Comparison of ENCODE assay signal across 8 mouse cellular contexts in the genomic region with DNA sequence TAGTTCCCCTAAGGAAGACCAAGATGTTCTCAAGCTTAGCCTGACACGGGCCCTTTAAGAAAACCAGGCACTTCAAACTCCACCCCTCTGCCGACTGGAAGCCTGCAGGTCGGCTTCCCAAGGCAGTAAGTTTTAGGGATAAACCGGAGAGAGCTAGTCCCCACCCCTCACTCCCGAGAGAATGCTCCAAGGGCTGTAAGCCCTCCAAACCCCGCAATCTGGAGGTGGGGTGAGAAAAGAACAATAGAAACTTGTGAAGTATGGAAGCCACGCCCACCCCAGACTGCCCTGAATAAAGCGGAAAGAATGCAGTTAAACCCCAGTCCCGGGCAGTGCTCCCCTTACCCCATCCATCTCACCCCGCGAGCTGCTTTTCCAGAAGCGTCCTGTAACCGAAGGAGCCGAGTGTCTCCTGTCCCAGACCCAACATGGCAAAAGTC. TPM values are rescaled to one million over a fixed set of nuclear protein-coding genes. Genes with fewer than 3 reads are reported as not detected.
DNase-seq lines count a peak whose midpoint lies in the region; ATAC-seq and TF ChIP-seq lines count a peak whose summit lies in the region.

No protein-coding gene starts in this region.

- peak overlapping the region; percentile 95 for H3K4me3 ChIP-seq in intestine, embryonic 16.5 days (ENCODE audit: low read length)
- peak overlapping the region; percentile 83 for H3K4me3 ChIP-seq in liver, postnatal 0 days (ENCODE audit: low read depth, low read length)
- peak overlapping the region; percentile 44 for H3K4me3 ChIP-seq in neural tube, embryonic 12.5 days

- no peaks in the 10 kb centered on the region for H3K27me3 ChIP-seq in intestine, embryonic 16.5 days (replicated peaks; ENCODE audit: control insufficient read depth, insufficient read depth, low read length)
- no peaks in the 10 kb centered on the region for H3K27me3 ChIP-seq in liver, postnatal 0 days (ENCODE audit: insufficient read depth, low read length)
- H3K27me3 ChIP-seq in neural tube, embryonic 12.5 days (replicated peaks), result no peaks in the 10 kb centered on the region

- peak overlapping the region; percentile 89 for H3K27ac ChIP-seq in intestine, embryonic 16.5 days (ENCODE audit: low read length)
- peak overlapping the region; percentile 88 for H3K27ac ChIP-seq in liver, postnatal 0 days (ENCODE audit: low read depth)
- H3K27ac ChIP-seq in neural tube, embryonic 12.5 days, result no peak overlapping the region

- H3K4me2 ChIP-seq in intestine, embryonic 16.5 days (ENCODE audit: low read depth, low read length), result peak overlapping the region; percentile 91
- peak overlapping the region; percentile 94 for H3K4me2 ChIP-seq in liver, postnatal 0 days (ENCODE audit: low read depth, low read length)
- peak overlapping the region; percentile 95 for H3K4me2 ChIP-seq in neural tube, embryonic 12.5 days (replicated peaks)

- H3K36me3 ChIP-seq in intestine, embryonic 16.5 days (ENCODE audit: control insufficient read depth, insufficient read depth, low read length), result no peaks in the 10 kb centered on the region
- H3K36me3 ChIP-seq in liver, postnatal 0 days (replicated peaks; ENCODE audit: insufficient read depth, low read length), result no peaks in the 10 kb centered on the region
- no peaks in the 10 kb centered on the region for H3K36me3 ChIP-seq in neural tube, embryonic 12.5 days

- DNase-seq in urinary bladder, adult 18-20 months (ENCODE audit: low spot score in 2 of 2), result peak; percentile 35 to 62
- DNase-seq in urinary bladder, postnatal 10 days (ENCODE audit: low spot score), result no peak
- DNase-seq in embryo, embryonic 11.5 days (ENCODE audit: low read depth, low spot score), result peak; percentile 54
- DNase-seq in liver, postnatal 0 days, result peak; percentile 59
- DNase-seq in thymus, postnatal 14 days, result peak; percentile 77

- H3K4me1 ChIP-seq in intestine, embryonic 16.5 days (ENCODE audit: control insufficient read depth, insufficient read depth, low read length), result peaks cover 18% of the 10 kb centered on the region
- peaks cover 30% of the 10 kb centered on the region for H3K4me1 ChIP-seq in liver, postnatal 0 days (ENCODE audit: insufficient read depth)
- peaks cover 28% of the 10 kb centered on the region for H3K4me1 ChIP-seq in neural tube, embryonic 12.5 days

- H3K9me3 ChIP-seq in intestine, embryonic 16.5 days (ENCODE audit: control insufficient read depth, low read length), result no peaks in the 10 kb centered on the region
- H3K9me3 ChIP-seq in liver, postnatal 0 days (ENCODE audit: low read length), result no peaks in the 10 kb centered on the region
- no peaks in the 10 kb centered on the region for H3K9me3 ChIP-seq in neural tube, embryonic 12.5 days

- peak; percentile 31 for ATAC-seq in granulocyte monocyte progenitor cell, adult 5-6 weeks (replicated peaks; ENCODE audit: poor library complexity, severe bottlenecking)
- ATAC-seq in intestine, embryonic 16.5 days, result peak; percentile 36
- no peak for ATAC-seq in liver, postnatal 0 days
- no peak for ATAC-seq in neural tube, embryonic 12.5 days (ENCODE audit: low FRiP score, low read depth)

- no peak for TF ChIP-seq CTCF in liver, postnatal 0 days (IDR thresholded peaks at IDR 0.05; ENCODE audit: low read depth)

- TF ChIP-seq EP300 in liver, postnatal 0 days (IDR thresholded peaks at IDR 0.05; ENCODE audit: low read depth), result no peak

- peak overlapping the region; percentile 66 for H3K9ac ChIP-seq in intestine, embryonic 16.5 days (ENCODE audit: low read depth, low read length)
- peak overlapping the region; percentile 76 for H3K9ac ChIP-seq in liver, postnatal 0 days (replicated peaks)
- peak overlapping the region; percentile 43; the same call in 1 of the 2 replicates for H3K9ac ChIP-seq in neural tube, embryonic 12.5 days

- under 1% methylated on average over 14 of the region's 14 CpGs for WGBS in intestine, embryonic 16.5 days
- WGBS in liver, postnatal 0 days (ENCODE audit: insufficient replicate concordance), result 0% methylated on average over 14 of the region's 14 CpGs
- under 1% methylated on average over 14 of the region's 14 CpGs for WGBS in neural tube, embryonic 12.5 days

RNA-seq across cellular contexts. Expression of a gene that starts 1.9 kb away (rescaled TPM):
- total RNA-seq in granulocyte monocyte progenitor cell, adult 5-6 weeks (2014; fragmentation: Nextera tagmentation), result 28.6 and 33.8 TPM in 2 replicates
- total RNA-seq in granulocyte monocyte progenitor cell, adult 5-6 weeks (2017), result 17.7 and 18.8 TPM in 2 replicates
- 11.7 and 13.0 TPM in 2 replicates for polyA plus RNA-seq in intestine, embryonic 16.5 days (2015; fragmentation: Nextera tagmentation; extraction: Ambion mirVana)
- 5.5 and 6.3 TPM in 2 replicates for polyA plus RNA-seq in liver, postnatal 0 days (2015; fragmentation: Nextera tagmentation; extraction: Ambion mirVana)
- 16.2 and 16.8 TPM in 2 replicates for polyA plus RNA-seq in neural tube, embryonic 12.5 days (2016; fragmentation: Nextera tagmentation; extraction: Ambion mirVana)

Comparison
In these comparisons a context has a peak if more than half of its experiments do, and no peak if none do; other contexts are left out.
1. ATAC-seq: peak in granulocyte monocyte progenitor cell, adult 5-6 weeks (single experiment) and intestine, embryonic 16.5 days (single experiment); none in liver, postnatal 0 days (single experiment) and neural tube, embryonic 12.5 days (single experiment).
2. H3K4me3 ChIP-seq: peak in every context shown above with its lines; median percentile 95 in intestine, embryonic 16.5 days; 83 in liver, postnatal 0 days; 44 in neural tube, embryonic 12.5 days.
3. Peak in every context shown above with its lines, with median percentiles within 50 percentile points of each other: H3K4me2 ChIP-seq and H3K9ac ChIP-seq.